Mouse (Mus musculus): ENCODE data around the gene Mrtfa. TPM values are rescaled to one million over a fixed set of nuclear protein-coding genes. Genes with fewer than 3 reads are reported as not detected.

Gene Mrtfa
- polyA plus RNA-seq, 1 experiment, result 18.4 TPM

- no peaks in the 10 kb centered on the region for H3K36me3 ChIP-seq (ENCODE audit: control insufficient read depth, insufficient read depth, low read length, poor library complexity, severe bottlenecking)
- peaks cover 4% of the 10 kb centered on the region; the same call in 1 of the 2 replicates for H3K9me3 ChIP-seq (replicated peaks; ENCODE audit: control insufficient read depth, insufficient read depth, low read length, poor library complexity, severe bottlenecking)
- no peaks in the 10 kb centered on the region for H3K27me3 ChIP-seq (ENCODE audit: control insufficient read depth, insufficient read depth, low read length, poor library complexity, severe bottlenecking)
- TF ChIP-seq POLR2A (IDR thresholded peaks at IDR 0.05; ENCODE audit: insufficient read depth, low read length) (no peak), EP300 (IDR thresholded peaks at IDR 0.05; ENCODE audit: insufficient read depth, low read depth, low read length) (no peak), CTCF (IDR thresholded peaks at IDR 0.05; ENCODE audit: low read depth, low read length) (no peak)
- H3K4me3 ChIP-seq (ENCODE audit: low read depth, low read length), result no peak overlapping the region
- H3K9ac ChIP-seq (ENCODE audit: low read depth, poor library complexity, severe bottlenecking), result no peak overlapping the region
- H3K4me1 ChIP-seq (ENCODE audit: control insufficient read depth, insufficient read depth, low read length), result no peaks in the 10 kb centered on the region
- no peak overlapping the region for H3K27ac ChIP-seq (ENCODE audit: insufficient read depth, low read length)
Observed at GRCm38 (mm10) chr15:81128155-81128838, 62.3 kb downstream of the Mrtfa start.

GRCm38 (mm10) chr15:81124282-81124681 is 66.3 kb downstream of the Mrtfa start:
- Histone ChIP-seq H3K9ac (ENCODE audit: low read depth, poor library complexity, severe bottlenecking) (no peak overlapping the region), H3K4me3 (ENCODE audit: low read depth, low read length) (no peak overlapping the region), H3K27me3 (ENCODE audit: control insufficient read depth, insufficient read depth, low read length, poor library complexity, severe bottlenecking) (no peaks in the 10 kb centered on the region)

GRCm38 (mm10) chr15:81123122-81123521 is 67.4 kb downstream of the Mrtfa start:
- H3K9me3 ChIP-seq (replicated peaks; ENCODE audit: control insufficient read depth, insufficient read depth, low read length, poor library complexity, severe bottlenecking), result peaks cover 4% of the 10 kb centered on the region; the same call in 1 of the 2 replicates
- H3K36me3 ChIP-seq (ENCODE audit: control insufficient read depth, insufficient read depth, low read length, poor library complexity, severe bottlenecking), result no peaks in the 10 kb centered on the region
- H3K9ac ChIP-seq (ENCODE audit: low read depth, poor library complexity, severe bottlenecking), result no peak overlapping the region
- TF ChIP-seq EP300 (IDR thresholded peaks at IDR 0.05; ENCODE audit: insufficient read depth, low read depth, low read length) (no peak), CTCF (IDR thresholded peaks at IDR 0.05; ENCODE audit: low read depth, low read length) (no peak), POLR2A (IDR thresholded peaks at IDR 0.05; ENCODE audit: insufficient read depth, low read length) (no peak)
- no peak overlapping the region for H3K27ac ChIP-seq (ENCODE audit: insufficient read depth, low read length)
- no peaks in the 10 kb centered on the region for H3K4me1 ChIP-seq (ENCODE audit: control insufficient read depth, insufficient read depth, low read length)
- H3K27me3 ChIP-seq (ENCODE audit: control insufficient read depth, insufficient read depth, low read length, poor library complexity, severe bottlenecking), result no peaks in the 10 kb centered on the region
- H3K4me3 ChIP-seq (ENCODE audit: low read depth, low read length), result no peak overlapping the region

More at GRCm38 (mm10) chr15:81124282-81124681, 66.3 kb downstream of the Mrtfa start:
- Histone ChIP-seq H3K36me3 (ENCODE audit: control insufficient read depth, insufficient read depth, low read length, poor library complexity, severe bottlenecking) (no peaks in the 10 kb centered on the region), H3K9me3 (replicated peaks; ENCODE audit: control insufficient read depth, insufficient read depth, low read length, poor library complexity, severe bottlenecking) (peaks cover 4% of the 10 kb centered on the region; the same call in 1 of the 2 replicates), H3K27ac (ENCODE audit: insufficient read depth, low read length) (no peak overlapping the region), H3K4me1 (ENCODE audit: control insufficient read depth, insufficient read depth, low read length) (no peaks in the 10 kb centered on the region)
- TF ChIP-seq POLR2A (IDR thresholded peaks at IDR 0.05; ENCODE audit: insufficient read depth, low read length) (no peak), CTCF (IDR thresholded peaks at IDR 0.05; ENCODE audit: low read depth, low read length) (no peak)

GRCm38 (mm10) chr15:81122535-81122934 is 68.0 kb downstream of the Mrtfa start:
- TF ChIP-seq POLR2A (IDR thresholded peaks at IDR 0.05; ENCODE audit: insufficient read depth, low read length) (no peak), CTCF (IDR thresholded peaks at IDR 0.05; ENCODE audit: low read depth, low read length) (no peak), EP300 (IDR thresholded peaks at IDR 0.05; ENCODE audit: insufficient read depth, low read depth, low read length) (no peak)
- Histone ChIP-seq H3K9ac (ENCODE audit: low read depth, poor library complexity, severe bottlenecking) (no peak overlapping the region), H3K27ac (ENCODE audit: insufficient read depth, low read length) (no peak overlapping the region), H3K4me3 (ENCODE audit: low read depth, low read length) (no peak overlapping the region), H3K36me3 (ENCODE audit: control insufficient read depth, insufficient read depth, low read length, poor library complexity, severe bottlenecking) (no peaks in the 10 kb centered on the region), H3K9me3 (replicated peaks; ENCODE audit: control insufficient read depth, insufficient read depth, low read length, poor library complexity, severe bottlenecking) (peaks cover 3% of the 10 kb centered on the region; the same call in 1 of the 2 replicates), H3K4me1 (ENCODE audit: control insufficient read depth, insufficient read depth, low read length) (no peaks in the 10 kb centered on the region), H3K27me3 (ENCODE audit: control insufficient read depth, insufficient read depth, low read length, poor library complexity, severe bottlenecking) (no peaks in the 10 kb centered on the region)

- no peaks in the 10 kb centered on the region for H3K27me3 ChIP-seq (ENCODE audit: control insufficient read depth, insufficient read depth, low read length, poor library complexity, severe bottlenecking)
- H3K36me3 ChIP-seq (ENCODE audit: control insufficient read depth, insufficient read depth, low read length, poor library complexity, severe bottlenecking), result no peaks in the 10 kb centered on the region
- H3K9me3 ChIP-seq (replicated peaks; ENCODE audit: control insufficient read depth, insufficient read depth, low read length, poor library complexity, severe bottlenecking), result 0 out of 2 replicates have a peak, but pooled peaks cover under 1% of the 10 kb centered on the region
- no peak overlapping the region for H3K9ac ChIP-seq (ENCODE audit: low read depth, poor library complexity, severe bottlenecking)
- no peaks in the 10 kb centered on the region for H3K4me1 ChIP-seq (ENCODE audit: control insufficient read depth, insufficient read depth, low read length)
- no peak for TF ChIP-seq CTCF (IDR thresholded peaks at IDR 0.05; ENCODE audit: low read depth, low read length)
- TF ChIP-seq POLR2A (IDR thresholded peaks at IDR 0.05; ENCODE audit: insufficient read depth, low read length), result no peak
- TF ChIP-seq EP300 (IDR thresholded peaks at IDR 0.05; ENCODE audit: insufficient read depth, low read depth, low read length), result no peak
- H3K27ac ChIP-seq (ENCODE audit: insufficient read depth, low read length), result no peak overlapping the region
- H3K4me3 ChIP-seq (ENCODE audit: low read depth, low read length), result no peak overlapping the region
Observed at GRCm38 (mm10) chr15:81122078-81122477, 68.5 kb downstream of the Mrtfa start.

- TF ChIP-seq CTCF (IDR thresholded peaks at IDR 0.05; ENCODE audit: low read depth, low read length) (no peak), POLR2A (IDR thresholded peaks at IDR 0.05; ENCODE audit: insufficient read depth, low read length) (no peak), EP300 (IDR thresholded peaks at IDR 0.05; ENCODE audit: insufficient read depth, low read depth, low read length) (no peak)
- Histone ChIP-seq H3K27me3 (ENCODE audit: control insufficient read depth, insufficient read depth, low read length, poor library complexity, severe bottlenecking) (no peaks in the 10 kb centered on the region), H3K4me3 (ENCODE audit: low read depth, low read length) (no peak overlapping the region), H3K36me3 (ENCODE audit: control insufficient read depth, insufficient read depth, low read length, poor library complexity, severe bottlenecking) (no peaks in the 10 kb centered on the region), H3K4me1 (ENCODE audit: control insufficient read depth, insufficient read depth, low read length) (no peaks in the 10 kb centered on the region), H3K9me3 (replicated peaks; ENCODE audit: control insufficient read depth, insufficient read depth, low read length, poor library complexity, severe bottlenecking) (no peaks in the 10 kb centered on the region), H3K9ac (ENCODE audit: low read depth, poor library complexity, severe bottlenecking) (no peak overlapping the region), H3K27ac (ENCODE audit: insufficient read depth, low read length) (no peak overlapping the region)
Observed at GRCm38 (mm10) chr15:81120946-81121345, 69.6 kb downstream of the Mrtfa start.

All from ES-Bruce4 (cell line).